Mouse (Mus musculus) forebrain, postnatal 0 days (tissue): ENCODE data around the gene Cep97. TPM values are rescaled to one million over a fixed set of nuclear protein-coding genes. Genes with fewer than 3 reads are reported as not detected.

ENCODE experiments used
- ATAC-seq: fragments of 200-750 bp; cut with Nextera tagmentation; 2 replicates; pipeline ENCODE4 v1.8.0; 2017; ENCODE audit warnings: mild to moderate bottlenecking, moderate library complexity
- DNase-seq: peaks from one replicate; pipeline ENCODE4 v3.0.0-alpha.2; 2015
- H3K27ac ChIP-seq: fragments of 300-500 bp; sonication (generic); 2 replicates; pipeline ENCODE4 v1.5.1; 2014; ENCODE audit warnings: low read depth, mild to moderate bottlenecking, antibody characterized with exemption, low read length, moderate library complexity, mixed read lengths
- H3K27me3 ChIP-seq: fragments of 300-500 bp; sonication (generic); 2 replicates; pipeline ENCODE4 v1.6.1; 2014; ENCODE audit warnings: mild to moderate bottlenecking, low read length, mixed read lengths; ENCODE audit not compliant: insufficient read depth
- H3K36me3 ChIP-seq: fragments of 300-500 bp; sonication (generic); 2 replicates; pipeline ENCODE4 v1.6.1; 2014; ENCODE audit warnings: mild to moderate bottlenecking, moderate library complexity; ENCODE audit not compliant: insufficient read depth
- H3K4me1 ChIP-seq: fragments of 300-500 bp; sonication (generic); 2 replicates; pipeline ENCODE4 v1.6.1; 2014; ENCODE audit warnings: antibody characterized with exemption; ENCODE audit not compliant: insufficient read depth
- H3K4me2 ChIP-seq: fragments of 300-500 bp; sonication (generic); 2 replicates; pipeline ENCODE4 v1.6.1; 2014; ENCODE audit warnings: low read depth, mild to moderate bottlenecking, moderate library complexity
- H3K4me3 ChIP-seq: fragments of 300-500 bp; sonication (generic); 2 replicates; pipeline ENCODE4 v1.5.1; 2014; ENCODE audit warnings: low read depth, low read length, mixed read lengths
- H3K9ac ChIP-seq: fragments of 300-500 bp; sonication (generic); 2 replicates; pipeline ENCODE4 v1.6.1; 2014; ENCODE audit warnings: mild to moderate bottlenecking
- H3K9me3 ChIP-seq: fragments of 300-500 bp; sonication (generic); 2 replicates; pipeline ENCODE4 v1.6.1; 2016; ENCODE audit warnings: low read length
- CTCF ChIP-seq: sonication (generic); IDR thresholded peaks from 2 replicates; pipeline ENCODE4 v1.5.1; 2016; ENCODE audit warnings: antibody characterized with exemption, control low read depth, low read depth
- WGBS: fragments of 180-500 bp; shearing (Covaris S2); extraction: QIAGEN DNeasy Blood & Tissue Kit; methylation state at CpG from one replicate; pipeline ENCODE4 v1.1.7; 2014; 5-methylcytosine and 5-hydroxymethylcytosine counted together
- polyA plus RNA-seq: library from polyadenylated mRNA; unstranded; fragments of >200 nt; fragmentation: Nextera tagmentation; extraction: Ambion mirVana; gene quantifications from 2 replicates; pipeline ENCODE4 v1.2.1, GENCODE M21; 2015
- total RNA-seq: library from RNA; depleted of rRNA; stranded (reverse); fragments of >200 nt; gene quantifications from 2 replicates; pipeline ENCODE4 v1.2.3, GENCODE M21; 2014

Cep97 gene
- total and polyA plus RNA-seq, 2 experiments from 2014 or later, result 6.5 to 9.4 TPM

GRCm38 (mm10) chr16:55910208-55910793 lies 24.4 kb downstream of the Cep97 start:
- Histone ChIP-seq H3K4me2 (no peak overlapping the region), H3K27me3 (no peaks in the 10 kb centered on the region), H3K27ac (no peak overlapping the region), H3K4me3 (no peak overlapping the region), H3K36me3 (peaks cover 29% of the 10 kb centered on the region), H3K9me3 (no peaks in the 10 kb centered on the region), H3K9ac (no peak overlapping the region), H3K4me1 (no peaks in the 10 kb centered on the region)
- WGBS, result 94% methylated on average over 10 of the region's 10 CpGs
- no peak for ATAC-seq
- no peak for DNase-seq
- no peak for TF ChIP-seq CTCF

GRCm38 (mm10) chr16:55906928-55907679 lies 27.6 kb downstream of the Cep97 start:
- 97% methylated on average over 5 of the region's 5 CpGs for WGBS
- Histone ChIP-seq H3K27ac (no peak overlapping the region), H3K27me3 (no peaks in the 10 kb centered on the region)

GRCm38 (mm10) chr16:55905370-55905769 lies 29.3 kb downstream of the Cep97 start:
- WGBS, result 93% methylated on average over 25 of the region's 25 CpGs
- ATAC-seq (no peak), DNase-seq (no peak)
- H3K27me3 ChIP-seq, result no peaks in the 10 kb centered on the region
- H3K36me3 ChIP-seq, result peaks cover 23% of the 10 kb centered on the region
- TF ChIP-seq CTCF, result no peak
- H3K4me2 ChIP-seq, result no peak overlapping the region
- no peak overlapping the region for H3K4me3 ChIP-seq
- no peaks in the 10 kb centered on the region for H3K9me3 ChIP-seq
- no peak overlapping the region for H3K9ac ChIP-seq
- H3K27ac ChIP-seq, result no peak overlapping the region
- no peaks in the 10 kb centered on the region for H3K4me1 ChIP-seq

More at GRCm38 (mm10) chr16:55906928-55907679, 27.6 kb downstream of the Cep97 start:
- no peak overlapping the region for H3K9ac ChIP-seq
- no peak overlapping the region for H3K4me2 ChIP-seq
- no peak for TF ChIP-seq CTCF
- H3K36me3 ChIP-seq, result peaks cover 32% of the 10 kb centered on the region
- DNase-seq (no peak), ATAC-seq (no peak)
- no peak overlapping the region for H3K4me3 ChIP-seq
- H3K9me3 ChIP-seq, result no peaks in the 10 kb centered on the region
- H3K4me1 ChIP-seq, result no peaks in the 10 kb centered on the region

GRCm38 (mm10) chr16:55901839-55902756 lies 32.6 kb downstream of the Cep97 start:
- 88% methylated on average over 14 of the region's 14 CpGs for WGBS
- Histone ChIP-seq H3K4me1 (no peaks in the 10 kb centered on the region), H3K9me3 (no peaks in the 10 kb centered on the region), H3K27ac (no peak overlapping the region), H3K9ac (no peak overlapping the region), H3K36me3 (peaks cover 20% of the 10 kb centered on the region), H3K27me3 (no peaks in the 10 kb centered on the region), H3K4me2 (no peak overlapping the region), H3K4me3 (no peak overlapping the region)
- TF ChIP-seq CTCF, result no peak
- ATAC-seq (no peak), DNase-seq (no peak)

- TF ChIP-seq CTCF, result no peak
- WGBS, result 73% methylated on average over 9 of the region's 9 CpGs
Observed at GRCm38 (mm10) chr16:55898385-55899002, 36.2 kb downstream of the Cep97 start.

GRCm38 (mm10) chr16:55895651-55896095 lies 39.0 kb downstream of the Cep97 start:
- DNase-seq (no peak), ATAC-seq (peak; percentile 49)
- Histone ChIP-seq H3K27me3 (no peaks in the 10 kb centered on the region), H3K4me1 (peaks cover 15% of the 10 kb centered on the region), H3K9ac (peak overlapping the region; percentile 87), H3K27ac (peak overlapping the region; percentile 80), H3K4me3 (peak overlapping the region; percentile 81), H3K4me2 (peak overlapping the region; percentile 68), H3K9me3 (no peaks in the 10 kb centered on the region), H3K36me3 (no peaks in the 10 kb centered on the region)
- no peak for TF ChIP-seq CTCF
- 4% methylated on average over 9 of the region's 9 CpGs for WGBS

More at GRCm38 (mm10) chr16:55898385-55899002, 36.2 kb downstream of the Cep97 start:
- DNase-seq, result no peak
- Histone ChIP-seq H3K27ac (no peak overlapping the region), H3K9me3 (no peaks in the 10 kb centered on the region), H3K4me1 (peaks cover 15% of the 10 kb centered on the region), H3K9ac (no peak overlapping the region), H3K4me2 (no peak overlapping the region), H3K4me3 (no peak overlapping the region), H3K36me3 (no peaks in the 10 kb centered on the region), H3K27me3 (no peaks in the 10 kb centered on the region)
- ATAC-seq, result no peak
